Mouse (Mus musculus) CH12.LX (cell line): ENCODE measurements around the gene Plekhh3. TPM values are rescaled to one million over a fixed set of nuclear protein-coding genes. Genes with fewer than 3 reads are reported as not detected.

Source experiments
- polyA plus RNA-seq: library from polyadenylated mRNA; unstranded; fragments of >175 nt; gene quantifications from 2 replicates; pipeline ENCODE4 v1.2.1, GENCODE M21; 2012; ENCODE audit warnings: low read depth; ENCODE audit not compliant: insufficient read length
- total RNA-seq, 2 experiments: library from RNA; depleted of rRNA; stranded (reverse); fragments of 300-350 nt in 1 of 2; fragments of >200 nt in 1 of 2; gene quantifications; 2 replicates each; pipeline ENCODE4 v1.2.3; 2012 to 2014

Plekhh3 gene
- total and polyA plus RNA-seq, 3 experiments = 2.9 to 20.3 (median 5.0) TPM

Other genes with a start within 250 kb of the Plekhh3 start
Only the 20 nearest of the 25 such genes appear.
- gene Naglu, start 101.3 kb downstream of the Plekhh3 start, total RNA-seq (2012; rRNA removed) = 23.2 and 33.3 TPM in 2 replicates
- 12.8 and 13.8 TPM in 2 replicates for gene Naglu, start 101.3 kb downstream of the Plekhh3 start, total RNA-seq (2014; rRNA removed)
- 8.3 and 11.2 TPM in 2 replicates for gene Naglu, start 101.3 kb downstream of the Plekhh3 start, polyA plus RNA-seq
- gene Hsd17b1, start 92.9 kb downstream of the Plekhh3 start, total RNA-seq (2012; rRNA removed) = 0.29 and 0.81 TPM in 2 replicates
- gene Hsd17b1, start 92.9 kb downstream of the Plekhh3 start, total RNA-seq (2014; rRNA removed) = not detected in 2 replicates
- gene Hsd17b1, start 92.9 kb downstream of the Plekhh3 start, polyA plus RNA-seq = 0.17 TPM in 1 of 2 replicates, not detected in the other
- 74.9 and 78.9 TPM in 2 replicates for gene Coasy, start 88.8 kb downstream of the Plekhh3 start, total RNA-seq (2012; rRNA removed)
- 60.4 and 66.1 TPM in 2 replicates for gene Coasy, start 88.8 kb downstream of the Plekhh3 start, total RNA-seq (2014; rRNA removed)
- gene Coasy, start 88.8 kb downstream of the Plekhh3 start, polyA plus RNA-seq = 56.6 and 63.4 TPM in 2 replicates
- gene Mlx, start 84.1 kb downstream of the Plekhh3 start, total RNA-seq (2012; rRNA removed) = 45.2 and 63.0 TPM in 2 replicates
- gene Mlx, start 84.1 kb downstream of the Plekhh3 start, total RNA-seq (2014; rRNA removed) = 93.1 and 116 TPM in 2 replicates
- 43.3 and 51.5 TPM in 2 replicates for gene Mlx, start 84.1 kb downstream of the Plekhh3 start, polyA plus RNA-seq
- gene Psmc3ip, start 75.9 kb downstream of the Plekhh3 start, total RNA-seq (2012; rRNA removed) = 63.7 and 106 TPM in 2 replicates
- 85.9 and 106 TPM in 2 replicates for gene Psmc3ip, start 75.9 kb downstream of the Plekhh3 start, total RNA-seq (2014; rRNA removed)
- gene Psmc3ip, start 75.9 kb downstream of the Plekhh3 start, polyA plus RNA-seq = 89.9 and 114 TPM in 2 replicates
- 46.5 and 48.2 TPM in 2 replicates for gene Retreg3, start 51.5 kb downstream of the Plekhh3 start, total RNA-seq (2012; rRNA removed)
- 50.3 and 55.9 TPM in 2 replicates for gene Retreg3, start 51.5 kb downstream of the Plekhh3 start, total RNA-seq (2014; rRNA removed)
- gene Retreg3, start 51.5 kb downstream of the Plekhh3 start, polyA plus RNA-seq = 53.6 and 54.3 TPM in 2 replicates
- 108 and 116 TPM in 2 replicates for gene Tubg1, start 51.4 kb downstream of the Plekhh3 start, total RNA-seq (2012; rRNA removed)
- gene Tubg1, start 51.4 kb downstream of the Plekhh3 start, total RNA-seq (2014; rRNA removed) = 53.7 and 57.4 TPM in 2 replicates
- 182 and 190 TPM in 2 replicates for gene Tubg1, start 51.4 kb downstream of the Plekhh3 start, polyA plus RNA-seq
- 3.1 and 4.7 TPM in 2 replicates for gene Tubg2, start 15.4 kb downstream of the Plekhh3 start, total RNA-seq (2012; rRNA removed)
- 1.2 and 2.1 TPM in 2 replicates for gene Tubg2, start 15.4 kb downstream of the Plekhh3 start, total RNA-seq (2014; rRNA removed)
- 8.7 and 10.5 TPM in 2 replicates for gene Tubg2, start 15.4 kb downstream of the Plekhh3 start, polyA plus RNA-seq
- gene Cntnap1, start 828 bp downstream of the Plekhh3 start, total RNA-seq (2012; rRNA removed) = 15.6 and 16.7 TPM in 2 replicates
- 3.6 and 4.4 TPM in 2 replicates for gene Cntnap1, start 828 bp downstream of the Plekhh3 start, total RNA-seq (2014; rRNA removed)
- gene Cntnap1, start 828 bp downstream of the Plekhh3 start, polyA plus RNA-seq = 17.9 and 19.5 TPM in 2 replicates
- gene Ccr10, start 4.1 kb upstream of the Plekhh3 start, total RNA-seq (2012; rRNA removed) = 29.6 and 58.7 TPM in 2 replicates
- 14.1 and 17.2 TPM in 2 replicates for gene Ccr10, start 4.1 kb upstream of the Plekhh3 start, total RNA-seq (2014; rRNA removed)
- 12.3 TPM in 2 replicates for gene Ccr10, start 4.1 kb upstream of the Plekhh3 start, polyA plus RNA-seq
- gene Ezh1, start 55.1 kb upstream of the Plekhh3 start, total RNA-seq (2012; rRNA removed) = 11.1 and 15.3 TPM in 2 replicates
- gene Ezh1, start 55.1 kb upstream of the Plekhh3 start, total RNA-seq (2014; rRNA removed) = 8.5 and 8.7 TPM in 2 replicates
- 10.8 and 12.1 TPM in 2 replicates for gene Ezh1, start 55.1 kb upstream of the Plekhh3 start, polyA plus RNA-seq
- 1.3 and 1.5 TPM in 2 replicates for gene Ramp2, start 74.7 kb upstream of the Plekhh3 start, total RNA-seq (2012; rRNA removed)
- gene Ramp2, start 74.7 kb upstream of the Plekhh3 start, total RNA-seq (2014; rRNA removed) = 0.26 TPM in 1 of 2 replicates, not detected in the other
- gene Ramp2, start 74.7 kb upstream of the Plekhh3 start, polyA plus RNA-seq = 0.33 and 0.80 TPM in 2 replicates
- 102 and 132 TPM in 2 replicates for gene Vps25, start 82.4 kb upstream of the Plekhh3 start, total RNA-seq (2012; rRNA removed)
- gene Vps25, start 82.4 kb upstream of the Plekhh3 start, total RNA-seq (2014; rRNA removed) = 97.7 and 105 TPM in 2 replicates
- gene Vps25, start 82.4 kb upstream of the Plekhh3 start, polyA plus RNA-seq = 210 and 211 TPM in 2 replicates
- 0.85 and 1.2 TPM in 2 replicates for gene Wnk4, start 89.2 kb upstream of the Plekhh3 start, total RNA-seq (2012; rRNA removed)
- 0.62 and 0.90 TPM in 2 replicates for gene Wnk4, start 89.2 kb upstream of the Plekhh3 start, total RNA-seq (2014; rRNA removed)
- 5.4 and 7.8 TPM in 2 replicates for gene Wnk4, start 89.2 kb upstream of the Plekhh3 start, polyA plus RNA-seq
- gene Cntd1, start 107.7 kb upstream of the Plekhh3 start, total RNA-seq (2012; rRNA removed) = 2.5 and 3.4 TPM in 2 replicates
- 0.65 and 0.98 TPM in 2 replicates for gene Cntd1, start 107.7 kb upstream of the Plekhh3 start, total RNA-seq (2014; rRNA removed)
- gene Cntd1, start 107.7 kb upstream of the Plekhh3 start, polyA plus RNA-seq = 0.85 and 0.96 TPM in 2 replicates
- 285 TPM in 2 replicates for gene Coa3, start 107.8 kb upstream of the Plekhh3 start, total RNA-seq (2012; rRNA removed)
- 177 and 179 TPM in 2 replicates for gene Coa3, start 107.8 kb upstream of the Plekhh3 start, total RNA-seq (2014; rRNA removed)
- 113 and 117 TPM in 2 replicates for gene Coa3, start 107.8 kb upstream of the Plekhh3 start, polyA plus RNA-seq
- 280 and 282 TPM in 2 replicates for gene Becn1, start 130.9 kb upstream of the Plekhh3 start, total RNA-seq (2012; rRNA removed)
- 207 and 224 TPM in 2 replicates for gene Becn1, start 130.9 kb upstream of the Plekhh3 start, total RNA-seq (2014; rRNA removed)
- 177 and 237 TPM in 2 replicates for gene Becn1, start 130.9 kb upstream of the Plekhh3 start, polyA plus RNA-seq
- gene Psme3, start 144.9 kb upstream of the Plekhh3 start, total RNA-seq (2012; rRNA removed) = 86.1 and 108 TPM in 2 replicates
- 199 and 208 TPM in 2 replicates for gene Psme3, start 144.9 kb upstream of the Plekhh3 start, total RNA-seq (2014; rRNA removed)
- gene Psme3, start 144.9 kb upstream of the Plekhh3 start, polyA plus RNA-seq = 496 and 527 TPM in 2 replicates
- gene Aoc2, start 153.7 kb upstream of the Plekhh3 start, total RNA-seq (2012; rRNA removed) = 5.0 and 5.5 TPM in 2 replicates
- gene Aoc2, start 153.7 kb upstream of the Plekhh3 start, total RNA-seq (2014; rRNA removed) = 3.6 and 4.3 TPM in 2 replicates
- gene Aoc2, start 153.7 kb upstream of the Plekhh3 start, polyA plus RNA-seq = 10.7 and 12.1 TPM in 2 replicates
- gene Aoc3, start 159.3 kb upstream of the Plekhh3 start, total RNA-seq (2012; rRNA removed) = 0.25 and 0.29 TPM in 2 replicates
- gene Aoc3, start 159.3 kb upstream of the Plekhh3 start, total RNA-seq (2014; rRNA removed) = 0.28 and 0.30 TPM in 2 replicates
- gene Aoc3, start 159.3 kb upstream of the Plekhh3 start, polyA plus RNA-seq = 0.86 and 0.99 TPM in 2 replicates